Mouse (Mus musculus) neural tube, embryonic 14.5 days (tissue): ENCODE data around the gene Zfp985. TPM values are rescaled to one million over a fixed set of nuclear protein-coding genes. Genes with fewer than 3 reads are reported as not detected.
"Not testable (repeated sequence)": the region's sequence is repeated elsewhere in the genome, so short reads cannot be mapped to it uniquely, and the experiment has no call there.

ENCODE experiments used
- ATAC-seq: fragments of 200-750 bp; cut with Nextera tagmentation; 2 replicates; pipeline ENCODE4 v1.8.0; 2017; ENCODE audit warnings: low read depth, mild to moderate bottlenecking, moderate TSS enrichment, moderate library complexity
- H3K27ac ChIP-seq: fragments of 300-500 bp; sonication (generic); 2 replicates; pipeline ENCODE4 v1.5.1; 2014; ENCODE audit warnings: low read depth, mild to moderate bottlenecking, control low read depth, low read length, moderate library complexity, mixed read lengths
- H3K27me3 ChIP-seq: fragments of 300-500 bp; sonication (generic); 2 replicates; pipeline ENCODE4 v1.6.1; 2014; ENCODE audit warnings: low read length; ENCODE audit not compliant: control insufficient read depth, insufficient read depth
- H3K36me3 ChIP-seq: fragments of 300-500 bp; sonication (generic); 2 replicates; pipeline ENCODE4 v1.6.1; 2014; ENCODE audit warnings: low read length, mixed read lengths; ENCODE audit not compliant: control insufficient read depth, insufficient read depth
- H3K4me1 ChIP-seq: fragments of 300-500 bp; sonication (generic); 2 replicates; pipeline ENCODE4 v1.6.1; 2014; ENCODE audit warnings: low read length; ENCODE audit not compliant: control insufficient read depth, insufficient read depth
- H3K4me2 ChIP-seq: fragments of 300-500 bp; sonication (generic); 2 replicates; pipeline ENCODE4 v1.6.1; 2014; ENCODE audit warnings: mild to moderate bottlenecking, low read depth, low read length, control low read depth
- H3K4me3 ChIP-seq: fragments of 300-500 bp; sonication (generic); 2 replicates; pipeline ENCODE4 v1.5.1; 2014; ENCODE audit warnings: low read depth, low read length, control low read depth, mixed read lengths
- H3K9ac ChIP-seq: fragments of 300-500 bp; sonication (generic); replicated peaks from 2 replicates; pipeline ENCODE4 v1.6.1; 2014; ENCODE audit warnings: low read depth, mild to moderate bottlenecking, control low read depth, low read length, mixed read lengths
- H3K9me3 ChIP-seq: fragments of 300-500 bp; sonication (generic); 2 replicates; pipeline ENCODE4 v1.6.1; 2016; ENCODE audit warnings: low read length; ENCODE audit not compliant: control insufficient read depth
- WGBS: fragments of 180-500 bp; shearing (Covaris S2); extraction: QIAGEN DNeasy Blood & Tissue Kit; methylation state at CpG from one replicate; pipeline ENCODE4 v1.1.7; 2014; 5-methylcytosine and 5-hydroxymethylcytosine counted together
- polyA plus RNA-seq: library from polyadenylated mRNA; unstranded; fragments of >200 nt; fragmentation: Nextera tagmentation; extraction: Ambion mirVana; gene quantifications from 2 replicates; pipeline ENCODE4 v1.2.1, GENCODE M21; 2014

The Zfp985 gene
- polyA plus RNA-seq, 1 experiment from 2014 or later = 0.44 TPM

DNA sequence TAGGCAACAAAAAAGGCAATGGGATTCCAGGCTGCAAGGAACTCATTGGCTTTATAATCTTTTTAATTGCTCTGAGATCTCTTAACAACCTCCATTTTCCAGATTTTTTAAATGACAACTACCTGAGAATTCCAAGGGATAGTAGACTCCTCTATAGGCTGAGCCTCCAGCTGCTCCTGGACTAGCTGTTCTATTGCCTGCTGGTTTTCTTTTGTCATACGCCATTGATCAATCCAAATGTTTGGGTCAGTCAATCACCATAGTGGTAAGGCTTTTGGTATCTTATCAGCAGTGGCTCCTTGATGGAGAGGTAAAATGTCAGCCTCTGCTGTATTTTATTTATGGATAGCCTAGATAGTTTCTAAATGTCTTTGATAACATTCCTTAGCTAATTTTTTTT, 44.6 kb downstream of the Zfp985 start:
- no peak for ATAC-seq
- H3K9ac ChIP-seq = no peak overlapping the region
- no peak overlapping the region for H3K4me2 ChIP-seq
- peaks cover 4% of the 10 kb centered on the region; the same call in 1 of the 2 replicates for H3K9me3 ChIP-seq
- 59% methylated on average over 1 of the region's 1 CpGs for WGBS
- no peaks in the 10 kb centered on the region for H3K27me3 ChIP-seq
- no peaks in the 10 kb centered on the region for H3K36me3 ChIP-seq
- H3K27ac ChIP-seq = no peak overlapping the region
- no peaks in the 10 kb centered on the region for H3K4me1 ChIP-seq
- no peak overlapping the region for H3K4me3 ChIP-seq

DNA sequence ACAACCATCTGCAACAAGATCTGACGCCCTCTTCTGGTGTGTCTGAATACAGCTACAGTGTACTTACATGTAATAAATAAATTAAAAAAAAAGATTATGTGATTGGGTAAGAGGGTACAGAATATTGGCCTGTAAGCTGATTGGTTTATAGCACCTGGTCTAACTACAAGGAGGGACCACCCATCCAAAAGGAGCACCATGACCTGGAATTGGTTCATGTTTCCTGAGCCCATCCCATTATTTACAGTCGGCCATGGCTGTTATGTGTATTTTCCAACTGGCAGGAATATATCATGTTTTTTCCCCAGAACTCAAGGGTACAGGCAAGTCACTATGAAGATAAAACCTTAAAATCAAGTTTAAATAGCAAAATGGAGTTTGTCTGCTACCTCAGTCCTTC, 45.8 kb downstream of the Zfp985 start:
- H3K4me2 ChIP-seq = no peak overlapping the region
- no peaks in the 10 kb centered on the region for H3K4me1 ChIP-seq
- H3K4me3 ChIP-seq = no peak overlapping the region
- H3K36me3 ChIP-seq = no peaks in the 10 kb centered on the region
- H3K27me3 ChIP-seq = no peaks in the 10 kb centered on the region
- ATAC-seq = no peak
- no peak overlapping the region for H3K9ac ChIP-seq
- peaks cover 4% of the 10 kb centered on the region; the same call in 1 of the 2 replicates for H3K9me3 ChIP-seq
- WGBS = 72% methylated on average over 2 of the region's 2 CpGs
- H3K27ac ChIP-seq = no peak overlapping the region

DNA sequence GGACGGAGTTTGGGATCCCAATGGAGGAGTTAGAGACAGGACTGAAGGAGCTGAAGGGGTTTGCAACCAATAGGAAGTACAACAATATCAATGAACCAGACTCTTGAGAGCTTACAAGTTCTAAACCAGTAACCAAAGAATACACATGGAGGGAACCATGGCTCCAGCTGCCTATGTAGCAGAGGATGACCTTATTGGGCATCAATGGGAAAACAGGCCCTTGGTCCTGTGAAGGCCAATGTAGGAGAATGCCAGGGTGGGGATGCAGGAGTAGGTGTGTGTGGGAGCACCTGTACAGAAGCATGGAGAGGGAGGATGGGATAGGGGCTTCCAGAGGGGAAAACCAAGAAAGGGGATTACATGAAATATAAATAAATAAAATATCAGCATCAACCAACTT, 48.8 kb downstream of the Zfp985 start:
- no peaks in the 10 kb centered on the region for H3K4me1 ChIP-seq
- H3K9ac ChIP-seq = no peak overlapping the region
- H3K27me3 ChIP-seq = no peaks in the 10 kb centered on the region
- no peak overlapping the region for H3K4me3 ChIP-seq
- H3K4me2 ChIP-seq = no peak overlapping the region
- no peak overlapping the region for H3K27ac ChIP-seq
- H3K36me3 ChIP-seq = no peaks in the 10 kb centered on the region
- 51% methylated on average over 1 of the region's 1 CpGs for WGBS
- H3K9me3 ChIP-seq = no peaks in the 10 kb centered on the region
- no peak for ATAC-seq

GRCm38 (mm10) chr4:147603806-147604205, 50.7 kb downstream of the Zfp985 start:
- ATAC-seq = no peak
- no peak overlapping the region for H3K4me3 ChIP-seq
- H3K9ac ChIP-seq = no peak overlapping the region
- no peaks in the 10 kb centered on the region for H3K4me1 ChIP-seq
- H3K9me3 ChIP-seq = no peaks in the 10 kb centered on the region
- no peaks in the 10 kb centered on the region for H3K27me3 ChIP-seq
- H3K36me3 ChIP-seq = no peaks in the 10 kb centered on the region
- no peak overlapping the region for H3K27ac ChIP-seq
- 85% methylated on average over 4 of the region's 4 CpGs for WGBS
- H3K4me2 ChIP-seq = no peak overlapping the region

- Histone ChIP-seq H3K36me3 (no peaks in the 10 kb centered on the region), H3K9ac (no peak overlapping the region), H3K27me3 (no peaks in the 10 kb centered on the region), H3K27ac (no peak overlapping the region), H3K4me1 (no peaks in the 10 kb centered on the region), H3K9me3 (no peaks in the 10 kb centered on the region), H3K4me3 (no peak overlapping the region), H3K4me2 (no peak overlapping the region)
- WGBS = 82% methylated on average over 4 of the region's 4 CpGs
- ATAC-seq = no peak
These were observed 52.4 kb downstream of the Zfp985 start for GRCm38 (mm10) chr4:147605521-147605920.

GRCm38 (mm10) chr4:147606511-147606910, 53.4 kb downstream of the Zfp985 start:
- not testable (repeated sequence) for ATAC-seq, H3K27ac ChIP-seq, H3K36me3 ChIP-seq, H3K4me3 ChIP-seq, H3K4me2 ChIP-seq, H3K4me1 ChIP-seq, H3K27me3 ChIP-seq, H3K9ac ChIP-seq, H3K9me3 ChIP-seq
- WGBS = 87% methylated on average over 6 of the region's 6 CpGs

- WGBS = no CpG with 5 or more reads among the region's 2 CpGs
- H3K9ac ChIP-seq, H3K4me2 ChIP-seq, H3K27me3 ChIP-seq, H3K9me3 ChIP-seq, H3K4me3 ChIP-seq, H3K27ac ChIP-seq, H3K4me1 ChIP-seq, H3K36me3 ChIP-seq: not testable (repeated sequence)
- ATAC-seq = peak; percentile 49; the same call in 1 of the 2 replicates
These were observed 80.8 kb downstream of the Zfp985 start for GRCm38 (mm10) chr4:147633818-147634262.

Other genes with a start within 250 kb of the Zfp985 start
- gene Zfp988, start 247.6 kb upstream of the Zfp985 start, polyA plus RNA-seq = 0.23 and 0.41 TPM in 2 replicates
- not detected in 2 replicates for gene Zfp978, start 192.0 kb upstream of the Zfp985 start, polyA plus RNA-seq
- gene Zfp982, start 60.9 kb upstream of the Zfp985 start, polyA plus RNA-seq = 7.5 and 8.8 TPM in 2 replicates
- gene Gm16503, start 13.1 kb upstream of the Zfp985 start, polyA plus RNA-seq = 0.98 and 1.0 TPM in 2 replicates
- gene Zfp979, start 89.2 kb downstream of the Zfp985 start, polyA plus RNA-seq = 3.2 and 3.3 TPM in 2 replicates
- gene Zfp534, start 149.3 kb downstream of the Zfp985 start, polyA plus RNA-seq = not detected in 2 replicates